ENCODE assay signal across 19 mouse cellular contexts in the genomic region with DNA sequence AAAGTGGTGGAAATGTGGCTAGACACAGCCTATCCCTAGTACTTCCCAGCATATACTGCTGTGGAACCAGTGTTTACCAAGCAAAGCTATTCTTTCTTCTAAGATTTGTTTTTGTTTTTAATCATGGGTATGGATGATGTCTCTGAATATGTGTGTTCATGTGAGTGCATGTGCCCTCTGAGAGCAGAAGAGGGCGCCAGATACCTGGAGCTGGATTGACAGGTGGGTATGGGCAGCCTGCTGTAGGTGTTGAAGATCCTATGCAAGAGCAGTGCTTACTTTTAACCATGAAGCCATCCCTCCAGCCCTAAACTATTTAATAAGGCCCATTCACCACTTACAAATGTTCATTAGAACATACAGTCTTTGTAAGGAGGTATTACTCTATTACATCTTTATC.
DNase-seq lines count a peak whose midpoint lies in the region; ATAC-seq and TF ChIP-seq lines count a peak whose summit lies in the region.
"Had no signal": no experiment of that assay in that cellular context is flagged by ENCODE, and none has a peak within 500 bp of the region (broad histone marks: within the 10 kb centered on the region; RNA-seq: fewer than 3 reads in every experiment).

No protein-coding gene starts in this region.

- ATAC-seq in intestine, postnatal 0 days: no peak
- ATAC-seq in intestine, embryonic 15.5 days: no peak
- ATAC-seq in midbrain, embryonic 11.5 days (ENCODE audit: low FRiP score): no peak
- no peak for ATAC-seq in midbrain, embryonic 16.5 days
- peak; percentile 60 for ATAC-seq in megakaryocyte progenitor cell, adult 5-6 weeks (replicated peaks; ENCODE audit: poor library complexity)
- ATAC-seq: forebrain, embryonic 14.5 days had no signal

- H3K36me3 ChIP-seq in intestine, postnatal 0 days (ENCODE audit: control insufficient read depth, insufficient read depth): no peaks in the 10 kb centered on the region
- H3K36me3 ChIP-seq in intestine, embryonic 15.5 days: no peaks in the 10 kb centered on the region
- no peaks in the 10 kb centered on the region for H3K36me3 ChIP-seq in midbrain, embryonic 11.5 days (ENCODE audit: control insufficient read depth, insufficient read depth, low read length)
- H3K36me3 ChIP-seq in midbrain, embryonic 16.5 days (ENCODE audit: control insufficient read depth, insufficient read depth, low read length): no peaks in the 10 kb centered on the region
- H3K36me3 ChIP-seq: embryonic facial prominence, embryonic 15.5 days; heart, embryonic 12.5 days; hindbrain, embryonic 10.5 days; midbrain, embryonic 12.5 days had no signal

- no peak overlapping the region for H3K4me2 ChIP-seq in intestine, postnatal 0 days (replicated peaks; ENCODE audit: low read depth)
- no peak overlapping the region for H3K4me2 ChIP-seq in intestine, embryonic 15.5 days (replicated peaks)
- no peak overlapping the region for H3K4me2 ChIP-seq in midbrain, embryonic 11.5 days
- no peak overlapping the region for H3K4me2 ChIP-seq in midbrain, embryonic 16.5 days (ENCODE audit: low read length)
- H3K4me2 ChIP-seq: embryonic facial prominence, embryonic 15.5 days; heart, embryonic 12.5 days; midbrain, embryonic 12.5 days had no signal

- no peak overlapping the region for H3K9ac ChIP-seq in intestine, postnatal 0 days (ENCODE audit: low read depth, low read length)
- no peak overlapping the region for H3K9ac ChIP-seq in intestine, embryonic 15.5 days
- no peak overlapping the region for H3K9ac ChIP-seq in midbrain, embryonic 11.5 days (ENCODE audit: low read length)
- no peak overlapping the region for H3K9ac ChIP-seq in midbrain, embryonic 16.5 days (ENCODE audit: low read depth, low read length)
- H3K9ac ChIP-seq: embryonic facial prominence, embryonic 15.5 days; heart, embryonic 12.5 days; midbrain, embryonic 12.5 days had no signal

- intact Hi-C loops in left cerebral cortex, postnatal 10 days (cut with DNase I): no loop called here

- H3K4me3 ChIP-seq in intestine, postnatal 0 days (ENCODE audit: low read depth, low read length): no peak overlapping the region
- no peak overlapping the region for H3K4me3 ChIP-seq in intestine, embryonic 15.5 days (replicated peaks)
- H3K4me3 ChIP-seq in midbrain, embryonic 11.5 days (ENCODE audit: low read depth, low read length): no peak overlapping the region
- no peak overlapping the region for H3K4me3 ChIP-seq in midbrain, embryonic 16.5 days (ENCODE audit: low read depth, low read length)
- H3K4me3 ChIP-seq: embryonic facial prominence, embryonic 15.5 days; heart, embryonic 12.5 days; hindbrain, embryonic 10.5 days; midbrain, embryonic 12.5 days had no signal

- peak; percentile 10 for DNase-seq in midbrain, embryonic 11.5 days (ENCODE audit: low spot score, missing footprints)
- peak; percentile 56 for DNase-seq in ZHBTc4 (ENCODE audit: low read depth, low spot score)
- no peak for DNase-seq in left cerebral cortex, postnatal 10 days (ENCODE audit: extremely low spot score in 1 of 2, low spot score in 2 of 2)
- DNase-seq in adrenal gland, postnatal 10 days: no peak
- DNase-seq: adrenal gland, postnatal 36 days; cerebellum, adult 11-12 months; gastrocnemius, postnatal 10 days; kidney, adult 8-10 months; thymus, postnatal 25 days had no signal

- peak; percentile 43 for TF ChIP-seq CTCF in intestine, postnatal 0 days (IDR thresholded peaks at IDR 0.05; ENCODE audit: low read depth)

- 91% methylated on average over 1 of the region's 1 CpGs for WGBS in intestine, postnatal 0 days
- 86% methylated on average over 1 of the region's 1 CpGs for WGBS in intestine, embryonic 15.5 days
- WGBS in midbrain, embryonic 11.5 days: 75% methylated on average over 1 of the region's 1 CpGs
- WGBS in midbrain, embryonic 16.5 days: 86% methylated on average over 1 of the region's 1 CpGs

- H3K4me1 ChIP-seq in intestine, postnatal 0 days (replicated peaks; ENCODE audit: control insufficient read depth, insufficient read depth, low read length): no peaks in the 10 kb centered on the region
- H3K4me1 ChIP-seq in intestine, embryonic 15.5 days (replicated peaks): peaks cover 5% of the 10 kb centered on the region; the same call in 1 of the 2 replicates
- H3K4me1 ChIP-seq in midbrain, embryonic 11.5 days (ENCODE audit: control insufficient read depth, insufficient read depth, low read length): no peaks in the 10 kb centered on the region
- H3K4me1 ChIP-seq in midbrain, embryonic 16.5 days (ENCODE audit: control insufficient read depth, insufficient read depth, low read length): no peaks in the 10 kb centered on the region
- H3K4me1 ChIP-seq: embryonic facial prominence, embryonic 15.5 days; hindbrain, embryonic 10.5 days; midbrain, embryonic 12.5 days had no signal

- no peaks in the 10 kb centered on the region for H3K27me3 ChIP-seq in intestine, postnatal 0 days (replicated peaks; ENCODE audit: control insufficient read depth, insufficient read depth, low read length)
- no peaks in the 10 kb centered on the region for H3K27me3 ChIP-seq in intestine, embryonic 15.5 days (replicated peaks)
- no peaks in the 10 kb centered on the region for H3K27me3 ChIP-seq in midbrain, embryonic 11.5 days (ENCODE audit: control insufficient read depth, insufficient read depth, low read length)
- no peaks in the 10 kb centered on the region for H3K27me3 ChIP-seq in midbrain, embryonic 16.5 days (ENCODE audit: control insufficient read depth, insufficient read depth, low read depth, low read length)
- H3K27me3 ChIP-seq: CH12.LX; embryonic facial prominence, embryonic 15.5 days; heart, embryonic 12.5 days; midbrain, embryonic 12.5 days had no signal

- no peak overlapping the region for H3K27ac ChIP-seq in intestine, postnatal 0 days (ENCODE audit: low read depth, low read length)
- no peak overlapping the region for H3K27ac ChIP-seq in intestine, embryonic 15.5 days
- H3K27ac ChIP-seq in midbrain, embryonic 11.5 days (ENCODE audit: low read depth, low read length): no peak overlapping the region
- H3K27ac ChIP-seq in midbrain, embryonic 16.5 days (ENCODE audit: low read length): no peak overlapping the region
- H3K27ac ChIP-seq: embryonic facial prominence, embryonic 15.5 days; hindbrain, embryonic 10.5 days; midbrain, embryonic 12.5 days had no signal

- H3K9me3 ChIP-seq in intestine, postnatal 0 days (ENCODE audit: control insufficient read depth): no peaks in the 10 kb centered on the region
- H3K9me3 ChIP-seq in intestine, embryonic 15.5 days: no peaks in the 10 kb centered on the region
- no peaks in the 10 kb centered on the region for H3K9me3 ChIP-seq in midbrain, embryonic 11.5 days (ENCODE audit: control insufficient read depth, low read length)
- H3K9me3 ChIP-seq in midbrain, embryonic 16.5 days (replicated peaks; ENCODE audit: control insufficient read depth, low read length, poor library complexity, severe bottlenecking): no peaks in the 10 kb centered on the region
- H3K9me3 ChIP-seq: embryonic facial prominence, embryonic 15.5 days; heart, embryonic 12.5 days; hindbrain, embryonic 10.5 days; midbrain, embryonic 12.5 days had no signal

Comparison
In these comparisons a context has a peak if more than half of its experiments do, and no peak if none do; other contexts are left out.
1. DNase-seq: peak in midbrain, embryonic 11.5 days (single experiment) and ZHBTc4 (single experiment); none in left cerebral cortex, postnatal 10 days (0 of 2) and adrenal gland, postnatal 10 days (single experiment).